Mouse (Mus musculus) bone marrow, adult 2 months (tissue): Measurements from ENCODE around the gene Clip1.

Experiments
- CTCF ChIP-seq: fragments of 200-500 bp; IDR thresholded peaks from 2 replicates; pipeline ENCODE4 v1.5.1; 2011; ENCODE audit warnings: low read length, control low read depth; ENCODE audit not compliant: control insufficient read depth, insufficient read depth
- POLR2A ChIP-seq: fragments of 200-500 bp; IDR thresholded peaks from 2 replicates; pipeline ENCODE4 v1.6.1; 2011; ENCODE audit warnings: low read depth, mild to moderate bottlenecking, control low read depth, low read length, borderline replicate concordance; ENCODE audit not compliant: control insufficient read depth

- TF ChIP-seq CTCF = no peak
- TF ChIP-seq POLR2A = no peak
These were observed 62.0 kb downstream of the Clip1 start for GRCm38 (mm10) chr5:123622421-123622820.
